Mouse (Mus musculus) adrenal gland, postnatal 36 days (tissue): ENCODE data around the gene Kpna2. TPM values are rescaled to one million over a fixed set of nuclear protein-coding genes. Genes with fewer than 3 reads are reported as not detected.

Experiments
- total RNA-seq, 2 experiments: library from RNA; stranded (reverse); gene quantifications; 2 replicates each; pipeline ENCODE4 v1.2.3; 2021

Gene Kpna2
- total RNA-seq, 2 experiments from 2014 or later = 40.8 to 43.6 TPM

Other genes with a start within 250 kb of the Kpna2 start
- 10 to 100 TPM; 71.1 to 90.8 TPM for gene Pecam1, start 248.9 kb downstream of the Kpna2 start, total RNA-seq
- 1 to 10 TPM; 1.7 to 2.1 TPM for gene Milr1, start 248.3 kb downstream of the Kpna2 start, total RNA-seq
- 1 to 10 TPM; 3.9 to 7.5 TPM for gene Polg2, start 220.0 kb downstream of the Kpna2 start, total RNA-seq
- gene Ddx5, start 210.4 kb downstream of the Kpna2 start, total RNA-seq = 100 to 1,000 TPM; 752 to 850 TPM
- gene Cep95, start 210.3 kb downstream of the Kpna2 start, total RNA-seq = 10 to 100 TPM in 1 of 2 experiments, 1 to 10 TPM in 1; 6.5 to 10.9 TPM
- gene Smurf2, start 78.8 kb downstream of the Kpna2 start, total RNA-seq = 10 to 100 TPM; 36.6 to 42.7 TPM
- gene 1810010H24Rik, start 26.1 kb upstream of the Kpna2 start, total RNA-seq = 1 to 10 TPM; 2.3 to 4.7 TPM
- gene Bptf, start 132.6 kb upstream of the Kpna2 start, total RNA-seq = 10 to 100 TPM; 40.7 to 44.7 TPM
- 10 to 100 TPM; 23.9 to 24.2 TPM for gene Nol11, start 189.8 kb upstream of the Kpna2 start, total RNA-seq